Mouse (Mus musculus): ENCODE results near the gene Itgb8. TPM values are rescaled to one million over a fixed set of nuclear protein-coding genes. Genes with fewer than 3 reads are reported as not detected.

Itgb8 gene
- polyA plus RNA-seq (2015; fragmentation: Nextera tagmentation; extraction: Ambion mirVana): 6.0 and 6.8 TPM in 2 replicates

GRCm38 (mm10) chr12:119238696-119239415 lies at the start of gene Itgb8:
TSS of gene Itgb8 (minus strand) at chr12:119238802.
- Histone ChIP-seq H3K36me3 (no peaks in the 10 kb centered on the region), H3K4me2 (peak within 1 kb of the TSS; percentile 71), H3K4me3 (replicated peaks) (peak within 1 kb of the TSS; percentile 61), H3K27me3 (replicated peaks) (no peaks in the 10 kb centered on the region), H3K4me1 (peaks cover 28% of the 10 kb centered on the region), H3K9ac (replicated peaks) (peak within 1 kb of the TSS; percentile 58), H3K27ac (replicated peaks) (peak within 1 kb of the TSS; percentile 88), H3K9me3 (replicated peaks) (no peaks in the 10 kb centered on the region)
- under 1% methylated on average over 29 of the region's 29 CpGs for WGBS
- ATAC-seq (ENCODE audit: low FRiP score): peak; percentile 95

GRCm38 (mm10) chr12:119276282-119276681 lies 37.7 kb upstream of the Itgb8 start:
- Histone ChIP-seq H3K36me3 (no peaks in the 10 kb centered on the region), H3K27me3 (replicated peaks) (no peaks in the 10 kb centered on the region), H3K4me1 (no peaks in the 10 kb centered on the region), H3K27ac (replicated peaks) (no peak overlapping the region), H3K9me3 (replicated peaks) (no peaks in the 10 kb centered on the region), H3K4me3 (replicated peaks) (no peak overlapping the region), H3K9ac (replicated peaks) (no peak overlapping the region), H3K4me2 (no peak overlapping the region)
- WGBS: 89% methylated on average over 1 of the region's 1 CpGs
- no peak for ATAC-seq (ENCODE audit: low FRiP score)

GRCm38 (mm10) chr12:119273605-119274004 lies 35.0 kb upstream of the Itgb8 start:
- WGBS: 3% methylated on average over 1 of the region's 1 CpGs
- ATAC-seq (ENCODE audit: low FRiP score): no peak

GRCm38 (mm10) chr12:119271964-119272363 lies 33.4 kb upstream of the Itgb8 start:
- Histone ChIP-seq H3K4me3 (replicated peaks) (no peak overlapping the region), H3K36me3 (no peaks in the 10 kb centered on the region), H3K4me1 (no peaks in the 10 kb centered on the region), H3K4me2 (no peak overlapping the region), H3K9ac (replicated peaks) (no peak overlapping the region), H3K27ac (replicated peaks) (no peak overlapping the region), H3K27me3 (replicated peaks) (no peaks in the 10 kb centered on the region), H3K9me3 (replicated peaks) (no peaks in the 10 kb centered on the region)
- WGBS: 88% methylated on average over 1 of the region's 1 CpGs
- ATAC-seq (ENCODE audit: low FRiP score): no peak

More at GRCm38 (mm10) chr12:119273605-119274004, 35.0 kb upstream of the Itgb8 start:
- Histone ChIP-seq H3K4me2 (no peak overlapping the region), H3K9ac (replicated peaks) (no peak overlapping the region), H3K4me3 (replicated peaks) (no peak overlapping the region), H3K9me3 (replicated peaks) (no peaks in the 10 kb centered on the region), H3K4me1 (no peaks in the 10 kb centered on the region), H3K27me3 (replicated peaks) (no peaks in the 10 kb centered on the region), H3K27ac (replicated peaks) (no peak overlapping the region), H3K36me3 (no peaks in the 10 kb centered on the region)

GRCm38 (mm10) chr12:119270036-119270435 lies 31.4 kb upstream of the Itgb8 start:
- ATAC-seq (ENCODE audit: low FRiP score): no peak
- 57% methylated on average over 2 of the region's 2 CpGs for WGBS

GRCm38 (mm10) chr12:119268723-119269122 lies 30.1 kb upstream of the Itgb8 start:
- Histone ChIP-seq H3K4me1 (no peaks in the 10 kb centered on the region), H3K9me3 (replicated peaks) (no peaks in the 10 kb centered on the region), H3K27me3 (replicated peaks) (no peaks in the 10 kb centered on the region), H3K4me2 (no peak overlapping the region), H3K36me3 (no peaks in the 10 kb centered on the region), H3K9ac (replicated peaks) (no peak overlapping the region), H3K27ac (replicated peaks) (no peak overlapping the region), H3K4me3 (replicated peaks) (no peak overlapping the region)
- no peak for ATAC-seq (ENCODE audit: low FRiP score)
- 70% methylated on average over 1 of the region's 1 CpGs for WGBS

More at GRCm38 (mm10) chr12:119270036-119270435, 31.4 kb upstream of the Itgb8 start:
- Histone ChIP-seq H3K36me3 (no peaks in the 10 kb centered on the region), H3K27me3 (replicated peaks) (no peaks in the 10 kb centered on the region), H3K4me1 (no peaks in the 10 kb centered on the region), H3K9me3 (replicated peaks) (no peaks in the 10 kb centered on the region), H3K4me3 (replicated peaks) (no peak overlapping the region), H3K27ac (replicated peaks) (no peak overlapping the region), H3K9ac (replicated peaks) (no peak overlapping the region), H3K4me2 (no peak overlapping the region)

GRCm38 (mm10) chr12:119264506-119264905 lies 25.9 kb upstream of the Itgb8 start:
- Histone ChIP-seq H3K4me2 (no peak overlapping the region), H3K27ac (replicated peaks) (no peak overlapping the region), H3K4me1 (no peaks in the 10 kb centered on the region), H3K36me3 (no peaks in the 10 kb centered on the region), H3K9me3 (replicated peaks) (no peaks in the 10 kb centered on the region), H3K4me3 (replicated peaks) (no peak overlapping the region), H3K27me3 (replicated peaks) (no peaks in the 10 kb centered on the region), H3K9ac (replicated peaks) (no peak overlapping the region)
- no peak for ATAC-seq (ENCODE audit: low FRiP score)
- 94% methylated on average over 3 of the region's 3 CpGs for WGBS

- Histone ChIP-seq H3K9me3 (replicated peaks) (no peaks in the 10 kb centered on the region), H3K4me3 (replicated peaks) (no peak overlapping the region), H3K27ac (replicated peaks) (no peak overlapping the region), H3K4me2 (no peak overlapping the region), H3K27me3 (replicated peaks) (no peaks in the 10 kb centered on the region), H3K9ac (replicated peaks) (no peak overlapping the region), H3K36me3 (no peaks in the 10 kb centered on the region), H3K4me1 (no peaks in the 10 kb centered on the region)
- 31% methylated on average over 1 of the region's 1 CpGs for WGBS
- no peak for ATAC-seq (ENCODE audit: low FRiP score)
These were observed 10.0 kb upstream of the Itgb8 start for GRCm38 (mm10) chr12:119248581-119248980.

GRCm38 (mm10) chr12:119241071-119241470 lies 2.5 kb upstream of the Itgb8 start:
- Histone ChIP-seq H3K4me3 (replicated peaks) (no peak overlapping the region), H3K36me3 (no peaks in the 10 kb centered on the region), H3K4me1 (peaks cover 18% of the 10 kb centered on the region), H3K9me3 (replicated peaks) (no peaks in the 10 kb centered on the region), H3K4me2 (no peak overlapping the region), H3K27ac (replicated peaks) (no peak overlapping the region), H3K27me3 (replicated peaks) (no peaks in the 10 kb centered on the region), H3K9ac (replicated peaks) (no peak overlapping the region)
- WGBS: 27% methylated on average over 1 of the region's 1 CpGs
- no peak for ATAC-seq (ENCODE audit: low FRiP score)

- peak overlapping the region; percentile 71 for H3K4me2 ChIP-seq
- peak; percentile 86 for ATAC-seq (ENCODE audit: low FRiP score)
- 0% methylated on average over 35 of the region's 35 CpGs for WGBS
- H3K9me3 ChIP-seq (replicated peaks): no peaks in the 10 kb centered on the region
- H3K4me1 ChIP-seq: peaks cover 28% of the 10 kb centered on the region
- no peaks in the 10 kb centered on the region for H3K27me3 ChIP-seq (replicated peaks)
- H3K36me3 ChIP-seq: no peaks in the 10 kb centered on the region
- peak overlapping the region; percentile 61 for H3K4me3 ChIP-seq (replicated peaks)
- peak overlapping the region; percentile 58 for H3K9ac ChIP-seq (replicated peaks)
- peak overlapping the region; percentile 88 for H3K27ac ChIP-seq (replicated peaks)
These were observed 494 bp downstream of the Itgb8 start for GRCm38 (mm10) chr12:119237921-119238695.

GRCm38 (mm10) chr12:119237241-119237920 lies 1.2 kb downstream of the Itgb8 start:
- 0% methylated on average over 13 of the region's 13 CpGs for WGBS
- H3K9ac ChIP-seq (replicated peaks): peak overlapping the region; percentile 58
- H3K4me1 ChIP-seq: peaks cover 28% of the 10 kb centered on the region
- H3K4me3 ChIP-seq (replicated peaks): peak overlapping the region; percentile 61
- no peaks in the 10 kb centered on the region for H3K9me3 ChIP-seq (replicated peaks)
- peak; percentile 56 for ATAC-seq (ENCODE audit: low FRiP score)
- peak overlapping the region; percentile 71 for H3K4me2 ChIP-seq
- H3K27ac ChIP-seq (replicated peaks): peak overlapping the region; percentile 88
- no peaks in the 10 kb centered on the region for H3K36me3 ChIP-seq
- H3K27me3 ChIP-seq (replicated peaks): no peaks in the 10 kb centered on the region
